Mouse (Mus musculus) ES-E14 (cell line): ENCODE measurements at regions not wholly inside any gene's neighbourhood (a gene's known extent, or its start where the extent isn't known, plus 50 kb on each side); places are given as distances from the start of the nearest gene placed in this dataset.

ENCODE experiments used
- CHD2 ChIP-seq: IDR thresholded peaks from 2 replicates; pipeline ENCODE4 v1.6.1; 2014; ENCODE audit warnings: mild to moderate bottlenecking, low read depth, low read length, inconsistent platforms
- ZC3H11A ChIP-seq: IDR thresholded peaks from 2 replicates; pipeline ENCODE4 v1.6.1; 2012; ENCODE audit warnings: low read depth, mild to moderate bottlenecking, inconsistent platforms, low read length, borderline replicate concordance

- TF ChIP-seq ZC3H11A: no peak
- no peak for TF ChIP-seq CHD2
Observed at GRCm38 (mm10) chr8:82640502-82640901, 133.5 kb downstream of the Zfp330 start.
